Mouse (Mus musculus) midbrain, embryonic 16.5 days (tissue): Measurements from ENCODE around the gene Rin1. TPM values are rescaled to one million over a fixed set of nuclear protein-coding genes. Genes with fewer than 3 reads are reported as not detected.

Experiments used
- ATAC-seq: fragments of 200-750 bp; cut with Nextera tagmentation; 2 replicates; pipeline ENCODE4 v1.8.0; 2017; ENCODE audit warnings: moderate TSS enrichment
- H3K27ac ChIP-seq: fragments of 300-500 bp; sonication (generic); 2 replicates; pipeline ENCODE4 v1.5.1; 2014; ENCODE audit warnings: mild to moderate bottlenecking, low read length, mixed read lengths
- H3K27me3 ChIP-seq: fragments of 300-500 bp; sonication (generic); 2 replicates; pipeline ENCODE4 v1.6.1; 2014; ENCODE audit warnings: low read depth, low read length, mixed read lengths; ENCODE audit not compliant: control insufficient read depth, insufficient read depth
- H3K36me3 ChIP-seq: fragments of 300-500 bp; sonication (generic); 2 replicates; pipeline ENCODE4 v1.6.1; 2014; ENCODE audit warnings: mild to moderate bottlenecking, low read length, moderate library complexity, mixed read lengths; ENCODE audit not compliant: control insufficient read depth, insufficient read depth
- H3K4me1 ChIP-seq: fragments of 300-500 bp; sonication (generic); 2 replicates; pipeline ENCODE4 v1.6.1; 2014; ENCODE audit warnings: mild to moderate bottlenecking, low read length, mixed read lengths; ENCODE audit not compliant: control insufficient read depth, insufficient read depth
- H3K4me2 ChIP-seq: fragments of 300-500 bp; sonication (generic); 2 replicates; pipeline ENCODE4 v1.6.1; 2014; ENCODE audit warnings: mild to moderate bottlenecking, low read length, mixed read lengths
- H3K4me3 ChIP-seq: fragments of 300-500 bp; sonication (generic); 2 replicates; pipeline ENCODE4 v1.5.1; 2014; ENCODE audit warnings: low read depth, mild to moderate bottlenecking, low read length, moderate library complexity, mixed read lengths
- H3K9ac ChIP-seq: fragments of 300-500 bp; sonication (generic); 2 replicates; pipeline ENCODE4 v1.6.1; 2014; ENCODE audit warnings: low read depth, low read length, mixed read lengths
- H3K9me3 ChIP-seq: fragments of 300-500 bp; sonication (generic); replicated peaks from 2 replicates; pipeline ENCODE4 v1.6.1; 2014; ENCODE audit warnings: mild to moderate bottlenecking, low read length, mixed read lengths; ENCODE audit not compliant: control insufficient read depth, poor library complexity, severe bottlenecking
- WGBS: fragments of 180-500 bp; shearing (Covaris S2); extraction: QIAGEN DNeasy Blood & Tissue Kit; methylation state at CpG from one replicate; pipeline ENCODE4 v1.1.7; 2014; 5-methylcytosine and 5-hydroxymethylcytosine counted together
- polyA plus RNA-seq: library from polyadenylated mRNA; unstranded; fragments of >200 nt; fragmentation: Nextera tagmentation; extraction: Ambion mirVana; gene quantifications from 2 replicates; pipeline ENCODE4 v1.2.1, GENCODE M21; 2015

Rin1 gene
- polyA plus RNA-seq, 1 experiment from 2014 or later, result 1.5 TPM

GRCm38 (mm10) chr19:5052166-5052822 lies 2.0 kb downstream of the Rin1 start:
- H3K27me3 ChIP-seq, result peaks cover 35% of the 10 kb centered on the region
- no peak overlapping the region for H3K4me3 ChIP-seq
- ATAC-seq, result no peak
- no peak overlapping the region for H3K4me2 ChIP-seq
- H3K36me3 ChIP-seq, result no peaks in the 10 kb centered on the region; the same call in 1 of the 2 replicates
- H3K9ac ChIP-seq, result no peak overlapping the region
- H3K4me1 ChIP-seq, result peaks cover 13% of the 10 kb centered on the region
- no peak overlapping the region for H3K27ac ChIP-seq
- 34% methylated on average over 25 of the region's 25 CpGs for WGBS
- no peaks in the 10 kb centered on the region for H3K9me3 ChIP-seq

DNA sequence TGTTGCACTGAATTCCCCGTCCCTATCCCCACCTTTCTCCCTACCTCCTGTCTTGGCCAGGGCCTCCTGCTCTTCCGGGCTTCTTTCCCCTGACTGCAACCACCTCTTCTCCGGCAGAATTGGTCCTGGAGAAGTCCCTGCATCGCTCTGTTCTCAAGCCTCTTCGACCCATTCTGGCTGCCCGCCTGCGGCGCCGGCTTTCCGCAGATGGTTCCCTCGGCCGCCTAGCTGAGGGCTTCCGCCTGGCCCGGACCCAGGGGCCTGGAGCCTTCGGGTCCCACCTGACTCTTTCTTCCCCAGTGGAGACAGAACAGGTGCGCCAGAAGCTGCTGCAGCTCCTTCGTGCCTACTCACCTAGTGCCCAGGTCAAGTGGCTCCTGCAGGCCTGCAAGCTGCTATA lies 2.6 kb downstream of the Rin1 start:
- Histone ChIP-seq H3K4me3 (no peak overlapping the region), H3K4me2 (no peak overlapping the region), H3K9me3 (no peaks in the 10 kb centered on the region), H3K9ac (no peak overlapping the region), H3K4me1 (peaks cover 13% of the 10 kb centered on the region), H3K27me3 (peaks cover 35% of the 10 kb centered on the region), H3K27ac (no peak overlapping the region), H3K36me3 (no peaks in the 10 kb centered on the region; the same call in 1 of the 2 replicates)
- WGBS, result 59% methylated on average over 17 of the region's 17 CpGs
- no peak for ATAC-seq

DNA sequence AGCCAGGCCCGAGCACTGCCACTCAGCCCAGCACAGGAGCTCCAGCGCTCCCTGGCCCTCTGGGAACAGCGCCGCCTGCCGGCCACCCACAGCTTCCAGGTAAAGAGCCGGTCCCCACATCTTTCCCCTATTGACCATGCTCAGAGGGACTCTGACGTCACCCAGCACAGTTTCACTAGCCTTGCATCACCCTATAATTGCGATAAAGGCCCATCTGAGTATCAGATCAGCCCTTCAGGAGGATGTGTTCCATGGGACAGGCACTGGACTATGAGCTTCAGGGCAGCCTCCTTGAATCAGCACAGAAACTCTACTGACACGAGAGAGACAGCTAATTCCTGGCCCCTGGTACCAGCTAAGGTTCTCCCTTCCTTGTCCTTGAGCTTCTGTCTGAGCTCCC lies 3.6 kb downstream of the Rin1 start:
- WGBS, result 17% methylated on average over 9 of the region's 9 CpGs
- H3K4me2 ChIP-seq, result no peak overlapping the region
- no peaks in the 10 kb centered on the region for H3K36me3 ChIP-seq
- no peak overlapping the region for H3K9ac ChIP-seq
- peaks cover 35% of the 10 kb centered on the region for H3K27me3 ChIP-seq
- ATAC-seq, result no peak
- peaks cover 13% of the 10 kb centered on the region for H3K4me1 ChIP-seq
- H3K4me3 ChIP-seq, result no peak overlapping the region
- H3K27ac ChIP-seq, result no peak overlapping the region
- no peaks in the 10 kb centered on the region for H3K9me3 ChIP-seq

DNA sequence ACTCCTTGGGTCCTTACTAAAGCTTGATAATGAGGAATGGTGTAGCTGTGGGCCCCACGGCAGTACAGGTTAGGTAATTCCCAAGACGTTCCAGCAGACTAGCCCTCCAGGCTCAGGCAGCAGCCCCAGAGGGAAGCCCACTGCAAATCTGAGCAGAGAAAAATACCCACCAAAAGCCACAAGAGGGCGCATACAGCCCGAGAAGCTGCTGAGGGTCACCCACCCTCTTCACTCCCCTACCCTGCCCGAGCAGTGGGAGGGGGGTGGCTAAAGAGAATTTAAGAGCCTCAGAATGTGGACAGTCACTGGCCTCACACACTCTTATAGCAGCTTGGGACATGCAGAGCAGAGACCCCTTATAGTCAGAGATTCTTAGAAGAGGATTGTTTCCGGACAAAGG lies 6.0 kb downstream of the Rin1 start:
- WGBS, result 8% methylated on average over 6 of the region's 6 CpGs
- H3K9me3 ChIP-seq, result no peaks in the 10 kb centered on the region
- no peak overlapping the region for H3K9ac ChIP-seq
- peaks cover 28% of the 10 kb centered on the region for H3K27me3 ChIP-seq
- no peak overlapping the region for H3K4me2 ChIP-seq
- no peaks in the 10 kb centered on the region for H3K36me3 ChIP-seq
- H3K4me3 ChIP-seq, result no peak overlapping the region
- peaks cover 3% of the 10 kb centered on the region; the same call in 1 of the 2 replicates for H3K4me1 ChIP-seq
- ATAC-seq, result peak; percentile 12; the same call in 1 of the 2 replicates
- no peak overlapping the region for H3K27ac ChIP-seq

GRCm38 (mm10) chr19:5057876-5058775 lies 7.8 kb downstream of the Rin1 start:
- Histone ChIP-seq H3K4me3 (no peak overlapping the region), H3K9ac (0 out of 2 replicates have a peak overlapping the region, but pooled peaks have one; percentile 44), H3K4me2 (no peak overlapping the region), H3K4me1 (peaks cover 3% of the 10 kb centered on the region; the same call in 1 of the 2 replicates), H3K36me3 (no peaks in the 10 kb centered on the region), H3K27me3 (peaks cover 9% of the 10 kb centered on the region), H3K9me3 (no peaks in the 10 kb centered on the region), H3K27ac (no peak overlapping the region)
- no peak for ATAC-seq
- 27% methylated on average over 16 of the region's 16 CpGs for WGBS

DNA sequence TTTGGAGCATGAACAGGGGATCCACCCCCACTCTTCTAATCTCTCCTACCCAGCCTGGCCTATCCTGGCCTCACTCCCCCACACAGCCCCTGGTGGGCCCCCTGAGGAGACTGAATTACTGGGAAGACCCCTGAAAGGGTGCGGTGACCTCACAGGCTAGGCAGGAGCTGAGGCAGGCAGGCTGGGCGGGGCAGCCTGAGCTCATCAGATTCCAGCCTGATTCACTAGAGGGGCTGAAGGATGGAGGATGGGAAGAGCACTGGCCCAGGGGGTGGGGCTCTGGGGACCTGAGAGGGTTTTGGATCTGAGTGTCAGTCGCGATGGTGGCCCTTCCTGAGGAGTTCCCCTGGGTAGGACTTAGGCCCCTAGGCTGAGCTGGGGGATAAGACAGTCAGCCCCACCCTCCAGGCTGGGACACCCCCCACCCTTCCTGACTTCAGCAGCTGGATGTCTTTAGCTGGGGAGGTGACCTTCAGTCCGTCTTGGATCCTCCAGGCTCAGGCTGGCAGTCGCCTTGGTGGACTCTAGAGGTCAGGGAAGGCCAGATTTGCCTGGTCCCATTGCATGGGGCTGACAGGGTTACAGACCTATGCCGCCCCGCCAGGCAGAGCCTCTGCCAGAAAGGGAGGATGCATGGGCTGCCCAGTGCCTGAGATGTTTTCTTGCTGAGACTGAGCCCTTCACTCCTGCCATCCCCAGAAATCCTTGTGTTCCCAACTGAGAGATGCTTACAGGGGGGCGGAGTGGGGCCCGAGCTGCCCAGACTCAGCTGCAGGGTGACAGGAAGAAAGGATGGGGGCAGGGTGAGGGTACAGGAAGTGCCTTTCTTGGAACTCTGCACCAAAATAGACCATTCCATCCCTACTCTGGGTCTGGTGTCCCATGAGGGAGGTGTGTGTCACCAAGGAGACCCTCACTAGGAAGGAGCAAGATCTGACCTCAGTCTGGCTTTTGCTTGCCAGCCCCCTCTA lies 8.8 kb downstream of the Rin1 start:
- Histone ChIP-seq H3K4me2 (no peak overlapping the region), H3K4me3 (no peak overlapping the region), H3K4me1 (peaks cover 3% of the 10 kb centered on the region; the same call in 1 of the 2 replicates), H3K27ac (no peak overlapping the region), H3K9ac (peak overlapping the region; percentile 44; the same call in 1 of the 2 replicates), H3K27me3 (peaks cover 2% of the 10 kb centered on the region; the same call in 1 of the 2 replicates), H3K36me3 (no peaks in the 10 kb centered on the region), H3K9me3 (no peaks in the 10 kb centered on the region)
- 20% methylated on average over 10 of the region's 10 CpGs for WGBS
- ATAC-seq, result no peak

DNA sequence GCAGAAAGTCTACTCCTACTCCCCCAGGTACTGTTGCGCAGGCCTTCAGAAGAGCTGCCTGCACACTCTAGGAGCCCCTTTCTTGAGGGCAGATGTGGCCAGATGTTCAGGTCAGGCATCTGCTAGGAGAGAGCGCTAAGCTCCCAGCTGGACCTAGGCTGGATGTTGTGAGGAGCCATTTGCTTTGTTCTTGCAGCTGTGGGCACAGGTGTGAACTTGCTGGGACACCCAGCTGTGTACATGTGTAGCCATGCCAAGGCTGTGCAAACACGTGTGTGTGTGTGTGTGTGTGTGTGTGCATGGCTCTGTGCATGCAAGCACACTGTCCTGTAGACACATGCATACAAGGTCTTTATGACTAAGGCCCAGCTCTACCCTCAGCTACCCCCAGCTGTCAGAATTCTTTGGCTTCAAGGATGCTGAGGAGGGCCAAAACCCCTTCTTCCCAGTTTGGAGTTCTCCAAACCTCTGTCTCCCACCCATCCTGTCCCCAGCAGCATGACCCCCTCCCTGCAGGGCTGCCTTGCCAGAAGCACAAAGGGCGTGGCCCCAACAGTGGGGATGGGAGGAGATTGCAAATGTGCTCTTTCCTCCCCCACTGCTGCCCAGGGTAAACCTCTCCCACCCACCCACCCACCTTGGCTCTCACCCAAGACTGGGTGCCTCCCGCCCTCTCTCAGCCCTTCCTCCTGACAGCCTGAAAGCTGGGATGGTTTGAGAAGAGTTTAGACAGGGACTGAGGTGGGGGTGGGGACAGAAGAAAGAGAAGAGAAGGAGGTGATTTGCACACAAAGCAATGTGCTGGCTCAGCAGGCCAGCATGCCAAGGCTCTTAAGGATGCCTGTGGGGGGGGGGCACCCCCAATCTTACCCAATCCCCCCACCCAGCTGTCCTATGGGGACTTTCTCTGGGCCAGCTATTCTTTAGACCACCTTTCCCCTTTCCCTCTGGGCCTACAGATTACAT lies 10.4 kb downstream of the Rin1 start:
- ATAC-seq, result no peak
- H3K36me3 ChIP-seq, result no peaks in the 10 kb centered on the region
- no peaks in the 10 kb centered on the region for H3K9me3 ChIP-seq
- no peaks in the 10 kb centered on the region for H3K27me3 ChIP-seq
- H3K27ac ChIP-seq, result no peak overlapping the region
- WGBS, result 39% methylated on average over 5 of the region's 5 CpGs
- H3K4me2 ChIP-seq, result no peak overlapping the region
- H3K4me3 ChIP-seq, result no peak overlapping the region
- peaks cover 3% of the 10 kb centered on the region; the same call in 1 of the 2 replicates for H3K4me1 ChIP-seq
- no peak overlapping the region for H3K9ac ChIP-seq

DNA sequence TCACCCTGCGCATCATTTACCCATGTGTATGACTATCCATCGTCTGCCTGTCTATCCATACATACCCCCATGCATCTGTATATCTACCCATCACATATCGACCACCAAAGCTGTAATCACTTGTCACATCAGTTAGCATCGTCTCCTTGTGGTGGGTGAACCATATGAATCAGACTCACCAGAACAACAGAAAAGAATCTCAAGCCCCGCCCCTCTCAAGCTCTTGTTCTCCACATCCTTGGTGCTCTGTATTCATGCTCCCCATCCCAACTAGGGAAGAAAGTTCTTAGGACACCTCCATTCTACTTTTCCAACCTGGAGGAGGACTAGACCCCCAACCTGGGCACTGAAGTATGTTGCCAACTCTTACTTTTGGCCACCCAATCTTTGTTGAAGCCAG lies 11.8 kb downstream of the Rin1 start:
- H3K4me3 ChIP-seq, result no peak overlapping the region
- no peak overlapping the region for H3K9ac ChIP-seq
- no peaks in the 10 kb centered on the region for H3K36me3 ChIP-seq
- no peak for ATAC-seq
- H3K27me3 ChIP-seq, result peaks cover 4% of the 10 kb centered on the region; the same call in 1 of the 2 replicates
- WGBS, result 86% methylated on average over 5 of the region's 5 CpGs
- H3K4me1 ChIP-seq, result no peaks in the 10 kb centered on the region
- H3K27ac ChIP-seq, result no peak overlapping the region
- no peak overlapping the region for H3K4me2 ChIP-seq
- H3K9me3 ChIP-seq, result no peaks in the 10 kb centered on the region
